Mouse (Mus musculus): ENCODE results near the gene Ndufa13. TPM values are rescaled to one million over a fixed set of nuclear protein-coding genes. Genes with fewer than 3 reads are reported as not detected.

Gene Ndufa13
- total RNA-seq, 2 experiments from 2014 or later: 188 to 196 TPM

- no peak for DNase-seq (ENCODE audit: low spot score in 2 of 2)
These were observed 9.6 kb upstream of the Ndufa13 start for GRCm38 (mm10) chr8:69911917-69912316.

DNA sequence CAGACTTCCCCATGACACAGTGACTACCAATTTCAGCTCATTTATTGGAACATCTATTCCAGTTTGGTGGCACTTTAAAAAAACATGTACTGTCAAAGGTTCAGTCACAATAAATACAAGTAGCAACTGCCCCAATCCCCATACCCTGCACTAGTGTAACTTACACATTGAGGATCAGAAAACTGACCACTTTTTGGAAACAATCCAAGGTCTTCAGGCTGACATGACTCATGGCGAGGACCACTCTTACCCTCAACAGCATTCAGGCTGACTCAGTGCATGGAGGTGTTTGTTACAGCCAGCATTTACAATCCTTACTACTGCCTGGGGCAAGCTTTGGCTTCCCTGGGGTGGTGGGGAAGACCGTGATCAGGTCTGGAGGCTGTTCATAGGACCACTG lies 4.7 kb upstream of the Ndufa13 start:
- no peak for DNase-seq (ENCODE audit: low spot score in 2 of 2)

- no peak for DNase-seq (ENCODE audit: low spot score in 2 of 2)
These were observed 3.9 kb upstream of the Ndufa13 start for GRCm38 (mm10) chr8:69906260-69906659.

DNA sequence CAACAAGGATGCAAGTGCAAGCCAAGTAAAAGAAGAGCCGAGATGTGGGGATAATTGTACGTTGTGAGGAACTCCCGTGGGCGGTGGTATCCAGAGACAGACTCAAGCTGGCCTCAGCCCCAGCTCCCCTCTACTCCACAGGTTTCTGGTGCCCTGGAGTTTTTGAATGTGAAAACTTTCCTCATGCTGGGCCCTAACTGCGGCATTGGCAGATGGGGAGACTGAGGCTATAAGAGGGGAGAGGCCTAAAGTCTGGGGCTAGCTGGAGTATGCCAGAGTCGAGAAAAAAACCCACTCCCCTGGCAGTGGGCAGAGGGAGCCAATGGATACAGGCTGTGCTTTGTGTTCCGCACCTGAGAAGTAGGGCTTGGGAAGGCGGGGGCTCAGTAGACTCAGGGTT lies 1.7 kb upstream of the Ndufa13 start:
- no peak for DNase-seq (ENCODE audit: low spot score in 2 of 2)

DNA sequence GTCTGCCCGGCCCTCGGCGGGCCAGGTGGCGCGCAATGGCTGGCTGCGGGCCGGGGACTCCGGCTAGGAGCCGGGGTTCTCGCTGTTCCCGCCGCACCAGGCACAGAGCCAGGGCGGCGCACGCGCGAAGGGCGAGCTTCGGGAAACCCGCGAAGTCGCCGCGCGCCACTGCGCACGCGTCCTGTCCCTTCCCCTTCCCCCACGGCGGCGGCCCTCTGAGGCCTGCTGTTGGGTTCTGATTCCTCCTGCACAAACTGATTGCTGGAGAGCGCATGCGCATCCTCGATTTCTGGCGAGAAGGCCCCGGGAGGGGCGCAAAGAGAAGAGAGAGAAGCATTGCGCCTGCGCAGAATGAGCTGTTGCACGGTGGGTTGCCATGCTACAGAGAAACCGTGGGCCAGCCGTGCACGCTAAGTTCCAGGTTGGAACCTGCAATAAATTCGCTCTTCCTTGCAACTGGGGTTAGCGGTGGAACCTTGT lies 745 bp upstream of the Ndufa13 start:
- peak; percentile 99 for DNase-seq (ENCODE audit: low spot score in 2 of 2)

GRCm38 (mm10) chr8:69901484-69902162 lies 735 bp downstream of the Ndufa13 start:
- DNase-seq (ENCODE audit: low spot score in 2 of 2): peak; percentile 94 to 96

GRCm38 (mm10) chr8:69900895-69901451 lies 1.4 kb downstream of the Ndufa13 start:
- no peak for DNase-seq (ENCODE audit: low spot score in 2 of 2)

DNA sequence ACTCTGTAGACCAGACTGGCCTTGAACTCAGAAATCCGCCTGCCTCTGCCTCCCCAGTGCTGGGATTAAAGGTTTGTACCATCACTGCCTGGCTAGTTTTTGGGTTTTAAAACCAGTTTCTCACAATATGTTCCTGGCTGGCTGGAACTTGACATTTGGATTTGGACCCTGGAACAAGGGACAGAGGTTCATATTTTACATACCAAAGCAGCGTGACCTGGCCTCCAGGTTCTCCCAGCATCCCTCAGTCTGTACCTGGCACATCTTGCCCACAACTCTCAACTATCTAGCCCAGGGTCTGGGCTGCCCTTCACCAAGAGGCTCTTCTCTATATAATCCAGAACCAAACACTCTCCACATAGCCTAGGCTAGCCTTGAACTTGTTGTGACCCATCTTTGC lies 2.5 kb downstream of the Ndufa13 start:
- no peak for DNase-seq (ENCODE audit: low spot score in 2 of 2)

- no peak for DNase-seq (ENCODE audit: low spot score in 2 of 2)
These were observed 4.5 kb downstream of the Ndufa13 start for GRCm38 (mm10) chr8:69897857-69898256.

DNA sequence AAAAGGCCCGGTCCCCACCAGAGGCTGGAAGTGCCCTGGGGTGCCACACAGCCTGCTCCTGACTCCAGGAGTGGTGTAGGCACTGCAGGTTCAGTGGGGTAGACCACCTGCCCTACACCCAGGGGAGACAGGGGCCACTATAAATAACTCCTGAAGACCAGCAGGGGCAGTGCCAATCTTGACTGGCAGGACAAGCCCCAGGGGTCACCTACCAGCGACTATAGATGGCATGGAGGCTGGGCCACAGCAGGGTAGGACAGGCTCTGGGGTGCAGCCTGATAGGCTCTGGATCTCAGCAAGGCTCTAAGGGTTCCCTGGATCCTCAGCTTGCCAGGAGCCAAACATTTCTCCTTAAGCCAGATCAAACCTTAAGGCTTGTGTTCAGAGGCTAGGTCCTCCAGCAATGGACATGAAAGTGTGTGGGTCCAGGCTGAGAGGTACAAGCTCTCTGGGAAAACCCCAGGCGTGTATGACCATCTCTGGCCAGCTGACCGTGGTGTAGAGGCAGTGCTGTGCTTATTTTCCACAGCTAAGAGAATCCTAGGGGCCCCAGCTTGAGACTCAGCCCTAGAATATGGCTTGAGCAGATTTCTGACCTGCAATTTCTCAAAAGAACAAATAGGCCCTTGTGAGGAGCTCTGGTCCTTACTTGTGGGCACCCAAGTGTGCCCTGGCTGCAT lies 6.4 kb downstream of the Ndufa13 start:
- DNase-seq (ENCODE audit: low spot score in 2 of 2): no peak

DNA sequence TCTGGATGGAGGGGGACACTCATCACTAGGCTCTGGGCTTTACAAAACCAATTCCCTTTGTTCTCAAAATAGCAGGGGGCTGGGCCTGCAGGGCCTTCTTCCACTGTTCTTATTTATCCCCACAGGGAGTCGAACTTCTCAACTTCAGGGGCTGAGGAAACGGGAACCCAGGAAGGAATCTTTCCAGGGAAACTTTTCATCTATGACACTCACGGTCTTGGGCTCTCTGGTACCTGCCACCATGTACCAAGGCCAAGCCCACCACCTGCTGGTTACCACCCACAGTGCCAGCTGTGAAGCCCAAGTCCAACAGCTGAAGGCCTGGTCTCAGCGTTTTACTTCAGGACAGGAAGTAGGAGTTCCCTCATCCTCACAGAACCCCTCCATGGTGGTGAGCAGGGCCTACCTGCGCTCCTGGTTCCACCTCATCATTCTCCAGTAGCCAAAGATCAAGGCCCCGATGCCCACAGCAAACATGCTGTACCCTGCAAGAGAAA lies 7.5 kb downstream of the Ndufa13 start:
- no peak for DNase-seq (ENCODE audit: low spot score in 2 of 2)

DNA sequence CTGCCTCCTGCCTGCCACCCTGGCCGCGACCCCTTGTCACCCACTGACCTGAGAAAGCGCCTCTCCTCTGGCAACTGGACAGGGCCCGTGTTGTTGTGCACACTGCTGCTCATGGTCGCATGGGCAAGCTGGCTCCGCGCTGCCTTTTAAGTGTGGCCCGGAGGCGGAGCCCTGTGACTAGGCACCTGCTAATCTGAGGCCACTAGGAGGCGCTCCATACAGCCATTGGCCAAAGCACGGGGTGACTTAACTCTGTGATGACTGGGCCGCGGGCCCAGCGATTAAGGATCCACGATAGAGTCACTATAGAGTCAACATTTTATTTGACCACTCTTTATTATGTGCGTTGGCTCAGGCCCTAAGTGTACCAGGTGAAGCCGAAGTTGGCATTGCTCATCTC lies 8.5 kb downstream of the Ndufa13 start:
- peak in 1 of 2 experiments; percentile 74 for DNase-seq (ENCODE audit: low spot score in 2 of 2)

GRCm38 (mm10) chr8:69890813-69891241 lies 11.5 kb downstream of the Ndufa13 start:
- DNase-seq (ENCODE audit: low spot score in 2 of 2): peak in 1 of 2 experiments; percentile 59

DNA sequence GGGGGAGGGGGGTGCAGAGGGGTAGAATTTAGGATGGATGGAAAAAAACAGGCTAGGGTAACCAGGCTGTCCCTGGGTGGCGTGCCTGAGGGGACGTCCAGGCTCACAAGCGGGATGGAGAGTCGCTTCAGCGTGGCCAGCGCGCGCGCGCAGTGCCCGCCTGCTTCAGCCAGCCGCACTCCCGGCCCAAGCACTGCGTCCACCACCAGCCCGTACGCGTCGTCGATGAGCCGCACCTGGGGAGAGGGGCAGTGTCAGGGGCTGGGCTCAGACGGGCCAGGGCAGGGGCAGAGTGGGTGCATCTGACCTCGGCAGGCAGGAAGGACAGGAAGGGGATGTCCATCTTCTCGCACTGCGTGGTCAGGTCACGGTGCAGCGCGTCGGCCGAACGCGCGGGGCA lies 13.5 kb downstream of the Ndufa13 start:
- no peak for DNase-seq (ENCODE audit: low spot score in 2 of 2)

GRCm38 (mm10) chr8:69888244-69888866 lies 14.0 kb downstream of the Ndufa13 start:
- no peak for DNase-seq (ENCODE audit: low spot score in 2 of 2)

GRCm38 (mm10) chr8:69887289-69888243 lies 14.8 kb downstream of the Ndufa13 start, which contains the start of gene Cilp2:
TSS of gene Cilp2 (minus strand) at chr8:69887687.
- peak in 1 of 2 experiments; percentile 54 for DNase-seq (ENCODE audit: low spot score in 2 of 2)

DNA sequence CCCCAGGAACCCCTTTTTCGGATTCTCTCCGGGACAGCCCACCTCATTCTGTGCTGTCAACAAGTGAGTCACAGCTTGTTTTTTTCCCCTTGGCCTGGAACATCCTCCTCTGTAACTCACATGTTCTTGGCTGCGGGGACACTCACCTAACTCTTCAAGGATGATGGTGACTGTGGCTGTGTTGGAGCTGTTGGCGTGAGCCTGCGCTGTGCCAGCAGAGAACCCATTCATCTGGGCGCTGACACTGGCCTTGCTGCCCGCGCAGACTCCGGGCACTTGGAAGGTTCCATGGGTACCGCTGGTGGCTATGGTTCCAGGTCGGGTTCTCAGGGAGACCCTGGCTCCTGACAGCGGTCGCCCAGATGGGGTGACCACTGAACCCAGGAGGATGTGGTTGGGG lies 18.2 kb downstream of the Ndufa13 start:
- no peak for DNase-seq (ENCODE audit: low spot score in 2 of 2)

- DNase-seq (ENCODE audit: low spot score in 2 of 2): no peak
These were observed 19.3 kb downstream of the Ndufa13 start for GRCm38 (mm10) chr8:69882833-69883600.

GRCm38 (mm10) chr8:69882021-69882756 lies 20.2 kb downstream of the Ndufa13 start:
- peak in 1 of 2 experiments; percentile 71 for DNase-seq (ENCODE audit: low spot score in 2 of 2)
